Mouse (Mus musculus): ENCODE results near the gene Lsm2. TPM values are rescaled to one million over a fixed set of nuclear protein-coding genes. Genes with fewer than 3 reads are reported as not detected.
"Not testable (repeated sequence)": the region's sequence is repeated elsewhere in the genome, so short reads cannot be mapped to it uniquely, and the experiment has no call there.

The Lsm2 gene
- polyA plus RNA-seq, 1 experiment = 37.1 TPM

- TF ChIP-seq CTCF (IDR thresholded peaks at IDR 0.05; ENCODE audit: low read depth, low read length) (no peak), POLR2A (IDR thresholded peaks at IDR 0.05; ENCODE audit: borderline replicate concordance, low read depth, low read length) (no peak)
- no peak overlapping the region for H3K27ac ChIP-seq (ENCODE audit: insufficient read depth, low read depth, low read length)
- peaks cover 19% of the 10 kb centered on the region for H3K4me1 ChIP-seq (ENCODE audit: control insufficient read depth, insufficient read depth, low read length)
- H3K4me3 ChIP-seq (ENCODE audit: insufficient read depth, low read length) = no peak overlapping the region
These were observed 17.0 kb upstream of the Lsm2 start for GRCm38 (mm10) chr17:34964640-34965049.

DNA sequence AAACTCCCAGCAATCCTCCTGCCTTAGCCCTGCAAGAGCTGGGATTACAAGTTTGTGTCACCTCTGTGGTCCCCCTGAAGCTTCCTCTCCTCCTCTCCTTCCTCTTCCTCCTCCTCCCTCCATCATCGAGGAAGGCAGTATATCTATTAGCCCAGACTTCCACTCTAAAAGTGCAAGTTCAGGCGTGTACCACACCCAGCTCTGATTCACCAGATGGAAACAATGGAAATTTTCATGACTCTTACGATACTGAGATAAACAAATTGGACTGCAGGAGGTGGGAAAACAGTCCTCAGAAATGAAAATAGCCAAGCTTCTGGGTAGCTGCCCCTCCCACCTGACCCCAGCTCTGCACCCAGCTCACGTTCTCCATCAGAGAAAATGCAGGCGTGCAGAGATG lies 16.0 kb upstream of the Lsm2 start:
- no peak for TF ChIP-seq CTCF (IDR thresholded peaks at IDR 0.05; ENCODE audit: low read depth, low read length)
- TF ChIP-seq POLR2A (IDR thresholded peaks at IDR 0.05; ENCODE audit: borderline replicate concordance, low read depth, low read length) = no peak
- no peak overlapping the region for H3K27ac ChIP-seq (ENCODE audit: insufficient read depth, low read depth, low read length)
- peaks cover 14% of the 10 kb centered on the region for H3K4me1 ChIP-seq (ENCODE audit: control insufficient read depth, insufficient read depth, low read length)
- no peak overlapping the region for H3K4me3 ChIP-seq (ENCODE audit: insufficient read depth, low read length)

DNA sequence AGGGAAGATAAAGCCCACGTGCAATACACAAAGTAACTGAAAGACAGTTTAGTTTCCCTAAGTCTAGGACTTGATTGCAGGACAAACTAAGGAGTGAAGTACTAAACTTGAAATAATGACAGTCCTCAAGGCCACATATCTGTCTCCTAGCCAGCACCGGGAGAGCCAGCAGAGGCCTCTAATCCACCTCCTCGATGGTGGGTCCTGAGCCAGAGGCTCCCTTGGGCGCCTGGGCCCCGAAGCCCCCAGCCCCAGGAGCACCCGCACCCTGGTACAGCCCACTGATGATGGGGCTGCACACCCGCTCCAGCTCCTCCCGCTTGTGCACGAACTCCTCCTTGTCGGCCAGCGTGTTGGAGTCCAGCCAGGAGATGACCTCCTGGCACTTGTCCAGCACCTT lies 11.8 kb upstream of the Lsm2 start, which contains the start of gene Gm20481:
Gene Gm20481 (plus strand): TSS at position 91 of the 400 bp plus-strand sequence.
- not testable (repeated sequence) for H3K27ac ChIP-seq (ENCODE audit: insufficient read depth, low read depth, low read length)

GRCm38 (mm10) chr17:34970850-34971249 lies 10.8 kb upstream of the Lsm2 start:
- H3K4me1 ChIP-seq (ENCODE audit: control insufficient read depth, insufficient read depth, low read length) = peaks cover 15% of the 10 kb centered on the region
- H3K27ac ChIP-seq (ENCODE audit: insufficient read depth, low read depth, low read length); H3K4me3 ChIP-seq (ENCODE audit: insufficient read depth, low read length): not testable (repeated sequence)

More for the DNA sequence above, 11.8 kb upstream of the Lsm2 start, which contains the start of gene Gm20481:
- H3K4me3 ChIP-seq (ENCODE audit: insufficient read depth, low read length) = not testable (repeated sequence)
- H3K4me1 ChIP-seq (ENCODE audit: control insufficient read depth, insufficient read depth, low read length) = peaks cover 17% of the 10 kb centered on the region

DNA sequence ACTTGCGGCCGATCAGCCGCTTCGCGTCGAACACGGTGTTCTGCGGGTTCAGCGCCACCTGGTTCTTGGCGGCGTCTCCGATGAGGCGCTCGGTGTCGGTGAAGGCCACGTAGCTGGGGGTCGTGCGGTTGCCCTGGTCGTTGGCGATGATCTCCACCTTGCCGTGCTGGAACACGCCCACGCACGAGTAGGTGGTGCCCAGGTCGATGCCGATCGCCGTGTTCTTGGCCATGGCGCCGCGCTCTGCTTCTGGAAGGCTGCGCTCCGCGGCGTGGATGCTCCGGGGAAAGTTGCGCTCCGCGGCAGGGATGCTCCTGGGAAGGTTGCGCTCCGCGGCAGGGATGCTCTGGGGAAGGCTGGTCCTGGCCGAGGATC lies 10.0 kb upstream of the Lsm2 start:
- peak overlapping the region; percentile 54 for H3K4me3 ChIP-seq (ENCODE audit: insufficient read depth, low read length)
- H3K27ac ChIP-seq (ENCODE audit: insufficient read depth, low read depth, low read length) = not testable (repeated sequence)
- peaks cover 14% of the 10 kb centered on the region for H3K4me1 ChIP-seq (ENCODE audit: control insufficient read depth, insufficient read depth, low read length)

DNA sequence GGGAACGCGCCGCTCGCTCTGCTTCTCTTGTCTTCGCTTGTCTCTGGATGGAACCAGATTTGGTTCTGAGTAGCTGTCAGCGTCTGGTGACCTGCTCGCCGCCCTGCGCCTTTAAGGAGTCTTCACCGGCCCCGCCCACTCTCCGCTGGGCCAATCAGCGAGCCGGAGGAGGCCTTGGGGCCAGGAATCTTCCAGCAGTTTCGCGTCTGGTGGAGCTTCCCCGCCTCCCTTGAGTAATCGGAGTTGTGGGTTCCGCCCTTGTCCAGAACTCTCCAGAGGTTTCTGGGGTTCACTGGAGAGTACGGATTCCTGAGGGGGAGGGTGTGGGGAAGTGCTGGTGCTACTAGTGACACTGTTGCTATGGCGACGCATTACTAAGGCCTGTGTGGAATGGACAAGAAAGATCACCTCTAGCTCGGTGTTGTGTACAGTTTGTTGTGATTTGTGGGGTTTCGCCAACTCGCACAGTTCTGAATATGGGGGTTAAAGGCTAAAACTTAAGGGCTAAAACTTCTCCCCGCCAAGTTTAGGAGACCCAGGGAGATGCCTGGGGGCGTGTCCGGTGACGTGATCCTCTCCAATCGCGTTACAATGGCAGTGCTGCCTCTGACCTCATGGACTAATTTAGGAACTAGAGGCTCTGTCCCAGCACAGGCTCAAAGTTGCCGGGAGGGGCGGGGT lies 9.5 kb upstream of the Lsm2 start, which contains the start of the genes Hspa1a and Hspa1l:
Gene Hspa1a (minus strand): TSS at position 88 of the 681 bp plus-strand sequence.
Gene Hspa1l (plus strand): TSS at position 635 of the 681 bp plus-strand sequence.
- peak within 1 kb of the TSS; percentile 55 for H3K27ac ChIP-seq (ENCODE audit: insufficient read depth, low read depth, low read length)
- H3K4me1 ChIP-seq (ENCODE audit: control insufficient read depth, insufficient read depth, low read length) = peaks cover 14% of the 10 kb centered on the region
- H3K4me3 ChIP-seq (ENCODE audit: insufficient read depth, low read length) = peak within 1 kb of the TSS; percentile 54

- H3K4me3 ChIP-seq (ENCODE audit: insufficient read depth, low read length) = no peak overlapping the region
- no peak overlapping the region for H3K27ac ChIP-seq (ENCODE audit: insufficient read depth, low read depth, low read length)
- TF ChIP-seq POLR2A (IDR thresholded peaks at IDR 0.05; ENCODE audit: borderline replicate concordance, low read depth, low read length) (no peak), CTCF (IDR thresholded peaks at IDR 0.05; ENCODE audit: low read depth, low read length) (no peak)
- peaks cover 18% of the 10 kb centered on the region for H3K4me1 ChIP-seq (ENCODE audit: control insufficient read depth, insufficient read depth, low read length)
These were observed 5.8 kb upstream of the Lsm2 start for GRCm38 (mm10) chr17:34975581-34976492.

DNA sequence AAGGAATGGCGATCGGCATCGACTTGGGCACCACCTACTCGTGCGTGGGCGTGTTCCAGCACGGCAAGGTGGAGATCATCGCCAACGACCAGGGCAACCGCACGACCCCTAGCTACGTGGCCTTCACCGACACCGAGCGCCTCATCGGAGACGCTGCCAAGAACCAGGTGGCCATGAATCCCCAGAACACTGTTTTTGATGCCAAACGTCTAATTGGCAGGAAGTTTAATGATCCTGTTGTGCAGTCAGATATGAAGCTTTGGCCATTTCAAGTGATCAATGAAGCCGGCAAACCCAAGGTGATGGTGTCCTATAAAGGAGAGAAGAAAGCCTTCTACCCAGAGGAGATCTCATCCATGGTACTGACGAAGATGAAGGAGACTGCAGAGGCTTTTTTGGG lies 4.7 kb upstream of the Lsm2 start:
- Histone ChIP-seq H3K4me3 (ENCODE audit: insufficient read depth, low read length) (no peak overlapping the region), H3K4me1 (ENCODE audit: control insufficient read depth, insufficient read depth, low read length) (peaks cover 18% of the 10 kb centered on the region), H3K27ac (ENCODE audit: insufficient read depth, low read depth, low read length) (no peak overlapping the region)
- no peak for TF ChIP-seq POLR2A (IDR thresholded peaks at IDR 0.05; ENCODE audit: borderline replicate concordance, low read depth, low read length)
- no peak for TF ChIP-seq CTCF (IDR thresholded peaks at IDR 0.05; ENCODE audit: low read depth, low read length)

DNA sequence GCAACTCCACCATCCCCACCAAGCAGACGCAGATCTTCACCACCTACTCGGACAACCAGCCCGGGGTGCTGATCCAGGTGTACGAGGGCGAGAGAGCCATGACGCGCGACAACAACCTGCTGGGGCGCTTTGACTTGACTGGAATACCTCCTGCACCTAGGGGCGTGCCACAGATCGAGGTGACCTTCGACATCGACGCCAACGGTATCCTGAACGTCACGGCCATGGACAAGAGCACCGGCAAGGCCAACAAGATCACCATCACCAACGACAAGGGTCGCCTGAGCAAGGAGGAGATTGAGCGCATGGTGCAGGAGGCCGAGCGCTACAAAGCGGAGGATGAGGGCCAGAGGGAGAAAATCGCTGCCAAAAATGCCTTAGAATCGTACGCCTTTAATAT lies 3.4 kb upstream of the Lsm2 start:
- Histone ChIP-seq H3K4me3 (ENCODE audit: insufficient read depth, low read length) (no peak overlapping the region), H3K4me1 (ENCODE audit: control insufficient read depth, insufficient read depth, low read length) (peaks cover 11% of the 10 kb centered on the region), H3K27ac (ENCODE audit: insufficient read depth, low read depth, low read length) (no peak overlapping the region)
- TF ChIP-seq POLR2A (IDR thresholded peaks at IDR 0.05; ENCODE audit: borderline replicate concordance, low read depth, low read length) = no peak
- TF ChIP-seq CTCF (IDR thresholded peaks at IDR 0.05; ENCODE audit: low read depth, low read length) = no peak

DNA sequence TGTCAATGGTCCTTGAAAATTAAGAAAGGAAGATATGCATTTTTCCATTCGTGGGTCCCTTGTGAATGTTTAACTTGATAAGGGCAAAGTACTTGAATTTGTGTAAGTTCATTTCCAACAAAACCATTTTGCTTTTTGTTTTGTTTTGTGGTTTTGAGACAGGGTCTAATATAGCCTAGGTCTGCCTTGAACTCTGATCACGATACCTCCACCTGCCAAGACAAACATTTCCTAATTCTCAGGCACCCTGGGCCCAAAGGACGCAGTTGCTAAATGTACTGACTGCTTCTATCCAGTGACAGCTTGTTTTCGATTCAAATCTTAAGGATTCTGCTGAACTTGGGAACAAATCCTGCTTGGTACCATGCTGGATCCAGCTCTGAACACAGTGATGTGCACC lies 2.0 kb upstream of the Lsm2 start:
- peaks cover 10% of the 10 kb centered on the region for H3K4me1 ChIP-seq (ENCODE audit: control insufficient read depth, insufficient read depth, low read length)
- H3K27ac ChIP-seq (ENCODE audit: insufficient read depth, low read depth, low read length) = no peak overlapping the region
- H3K4me3 ChIP-seq (ENCODE audit: insufficient read depth, low read length) = no peak overlapping the region
- TF ChIP-seq POLR2A (IDR thresholded peaks at IDR 0.05; ENCODE audit: borderline replicate concordance, low read depth, low read length) (no peak), CTCF (IDR thresholded peaks at IDR 0.05; ENCODE audit: low read depth, low read length) (no peak)
